Mouse (Mus musculus): ENCODE measurements around the gene 1700034I23Rik. TPM values are rescaled to one million over a fixed set of nuclear protein-coding genes. Genes with fewer than 3 reads are reported as not detected.
A peak's percentile ranks its signal among the peaks of the same experiment; 100 is the strongest.
"Not testable (repeated sequence)": the region's sequence is repeated elsewhere in the genome, so short reads cannot be mapped to it uniquely, and the experiment has no call there.

The 1700034I23Rik gene
- polyA plus RNA-seq, 1 experiment = 0.23 TPM

GRCm38 (mm10) chr3:40938189-40938588 lies 35.8 kb upstream of the 1700034I23Rik start:
- no peak for DNase-seq
- Histone ChIP-seq H3K27me3 (ENCODE audit: control insufficient read depth, insufficient read depth, low read length) (no peaks in the 10 kb centered on the region), H3K4me3 (replicated peaks; ENCODE audit: insufficient read depth, low read depth, low read length) (no peak overlapping the region), H3K27ac (ENCODE audit: insufficient read depth, low read length) (no peak overlapping the region), H3K4me1 (ENCODE audit: control insufficient read depth, insufficient read depth, low read length) (no peaks in the 10 kb centered on the region)
- WGBS = 79% methylated on average over 5 of the region's 5 CpGs
- TF ChIP-seq CTCF (IDR thresholded peaks at IDR 0.05; ENCODE audit: borderline replicate concordance, insufficient read depth, low read depth, low read length) (no peak), POLR2A (IDR thresholded peaks at IDR 0.05; ENCODE audit: borderline replicate concordance, insufficient read depth, low read length) (no peak)

GRCm38 (mm10) chr3:40894336-40894735 lies 8.0 kb downstream of the 1700034I23Rik start:
- H3K4me1 ChIP-seq (ENCODE audit: control insufficient read depth, insufficient read depth, low read length); H3K27me3 ChIP-seq (ENCODE audit: control insufficient read depth, insufficient read depth, low read length): not testable (repeated sequence)
- DNase-seq = peak in 1 of 2 experiments; percentile 62
- Histone ChIP-seq H3K27ac (ENCODE audit: insufficient read depth, low read length) (peak overlapping the region; percentile 83), H3K4me3 (replicated peaks; ENCODE audit: insufficient read depth, low read depth, low read length) (peak overlapping the region; percentile 88)
- under 1% methylated on average over 21 of the region's 24 CpGs for WGBS

GRCm38 (mm10) chr3:40893816-40894258 lies 8.5 kb downstream of the 1700034I23Rik start:
- Histone ChIP-seq H3K4me3 (replicated peaks; ENCODE audit: insufficient read depth, low read depth, low read length) (peak overlapping the region; percentile 74), H3K27ac (ENCODE audit: insufficient read depth, low read length) (peak overlapping the region; percentile 14; the same call in 1 of the 2 replicates)
- TF ChIP-seq CTCF (IDR thresholded peaks at IDR 0.05; ENCODE audit: borderline replicate concordance, insufficient read depth, low read depth, low read length) = peak; percentile 47; the same call in 1 of the 2 replicates
- H3K4me1 ChIP-seq (ENCODE audit: control insufficient read depth, insufficient read depth, low read length); H3K27me3 ChIP-seq (ENCODE audit: control insufficient read depth, insufficient read depth, low read length): not testable (repeated sequence)
- DNase-seq = peak; percentile 99 to 100
- WGBS = under 1% methylated on average over 38 of the region's 38 CpGs

GRCm38 (mm10) chr3:40853123-40853738 lies 49.1 kb downstream of the 1700034I23Rik start:
- not testable (repeated sequence) for DNase-seq; H3K27me3 ChIP-seq (ENCODE audit: control insufficient read depth, insufficient read depth, low read length); H3K4me1 ChIP-seq (ENCODE audit: control insufficient read depth, insufficient read depth, low read length); H3K27ac ChIP-seq (ENCODE audit: insufficient read depth, low read length); H3K4me3 ChIP-seq (replicated peaks; ENCODE audit: insufficient read depth, low read depth, low read length)
- 92% methylated on average over 3 of the region's 3 CpGs for WGBS

Other genes with a start within 250 kb of the 1700034I23Rik start
- 0.15 TPM in 1 of 2 replicates, not detected in the other for gene Slc25a31, start 193.7 kb downstream of the 1700034I23Rik start, polyA plus RNA-seq (2012; rRNA removed)
- gene Hspa4l, start 158.0 kb downstream of the 1700034I23Rik start, polyA plus RNA-seq (2012; rRNA removed) = 70.7 and 71.3 TPM in 2 replicates
- gene Plk4, start 102.5 kb downstream of the 1700034I23Rik start, polyA plus RNA-seq (2012; rRNA removed) = 2.3 and 2.6 TPM in 2 replicates
- 8.8 and 9.1 TPM in 2 replicates for gene Mfsd8, start 55.7 kb downstream of the 1700034I23Rik start, polyA plus RNA-seq (2012; rRNA removed)
- gene Abhd18, start 55.6 kb downstream of the 1700034I23Rik start, polyA plus RNA-seq (2012; rRNA removed) = 18.3 and 18.8 TPM in 2 replicates
- gene Larp1b, start 47.3 kb upstream of the 1700034I23Rik start, polyA plus RNA-seq (2012; rRNA removed) = 20.4 and 21.9 TPM in 2 replicates
- 44.3 and 46.7 TPM in 2 replicates for gene Pgrmc2, start 180.5 kb upstream of the 1700034I23Rik start, polyA plus RNA-seq (2012; rRNA removed)